Mouse (Mus musculus) erythroblast, adult 5-6 weeks (primary cell): ENCODE data around the gene Nfe2l1. TPM values are rescaled to one million over a fixed set of nuclear protein-coding genes. Genes with fewer than 3 reads are reported as not detected.
"Not testable (repeated sequence)": the region's sequence is repeated elsewhere in the genome, so short reads cannot be mapped to it uniquely, and the experiment has no call there.

ENCODE experiments used
- ATAC-seq: replicated peaks from 2 replicates; pipeline ENCODE4 v1.8.0; 2016; ENCODE audit warnings: moderate number of reproducible peaks, mild to moderate bottlenecking, moderate TSS enrichment, inconsistent platforms; ENCODE audit not compliant: poor library complexity, low FRiP score, severe bottlenecking
- total RNA-seq, 2 experiments: library from RNA; stranded (forward) in 1 of 2; stranded (reverse) in 1 of 2; fragments of 150-400 nt in 1 of 2; fragments of 200-764, 138-1000 nt in 1 of 2; gene quantifications; 2 replicates each; pipeline versions ENCODE4 v1.2.3 to v1.2.4; 2015 to 2017; ENCODE audit warnings: low replicate concordance in 2 of 2

Gene Nfe2l1
- total RNA-seq, 2 experiments from 2014 or later = 27.1 to 32.5 TPM

DNA sequence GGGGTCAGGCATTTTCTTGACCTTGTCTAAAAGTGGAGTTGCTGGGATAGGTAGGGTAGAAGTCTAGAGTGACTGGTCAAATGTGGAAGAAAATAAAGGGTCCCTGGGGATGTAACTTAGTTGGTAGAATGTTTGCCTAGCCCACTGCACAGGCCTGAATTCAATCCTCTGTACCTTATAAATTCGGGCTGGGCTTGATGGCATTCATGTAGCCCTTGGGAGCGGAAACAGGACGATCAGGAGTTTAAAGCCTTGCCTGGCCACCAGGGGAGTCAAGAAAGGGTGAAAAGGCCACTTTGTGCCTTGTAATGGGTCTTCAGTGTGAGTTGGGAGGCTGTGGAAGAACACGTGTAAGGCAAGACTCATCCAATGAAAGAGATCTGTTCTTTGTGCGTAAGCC is 39.8 kb downstream of the Nfe2l1 start:
- ATAC-seq = peak; percentile 57

- peak; percentile 94 for ATAC-seq
These were observed 40.6 kb downstream of the Nfe2l1 start, which contains the start of gene Cbx1 for GRCm38 (mm10) chr11:96788871-96789795. Gene Cbx1 (plus strand): TSS chr11:96789127.

- no peak for ATAC-seq
These were observed 42.9 kb downstream of the Nfe2l1 start for GRCm38 (mm10) chr11:96786731-96787450.

GRCm38 (mm10) chr11:96784847-96785246 is 44.9 kb downstream of the Nfe2l1 start:
- ATAC-seq = peak; percentile 54; the same call in 1 of the 2 replicates

- no peak for ATAC-seq
These were observed 48.3 kb downstream of the Nfe2l1 start for GRCm38 (mm10) chr11:96781425-96781824.

- ATAC-seq = no peak
These were observed 49.5 kb downstream of the Nfe2l1 start for GRCm38 (mm10) chr11:96780306-96780705.

DNA sequence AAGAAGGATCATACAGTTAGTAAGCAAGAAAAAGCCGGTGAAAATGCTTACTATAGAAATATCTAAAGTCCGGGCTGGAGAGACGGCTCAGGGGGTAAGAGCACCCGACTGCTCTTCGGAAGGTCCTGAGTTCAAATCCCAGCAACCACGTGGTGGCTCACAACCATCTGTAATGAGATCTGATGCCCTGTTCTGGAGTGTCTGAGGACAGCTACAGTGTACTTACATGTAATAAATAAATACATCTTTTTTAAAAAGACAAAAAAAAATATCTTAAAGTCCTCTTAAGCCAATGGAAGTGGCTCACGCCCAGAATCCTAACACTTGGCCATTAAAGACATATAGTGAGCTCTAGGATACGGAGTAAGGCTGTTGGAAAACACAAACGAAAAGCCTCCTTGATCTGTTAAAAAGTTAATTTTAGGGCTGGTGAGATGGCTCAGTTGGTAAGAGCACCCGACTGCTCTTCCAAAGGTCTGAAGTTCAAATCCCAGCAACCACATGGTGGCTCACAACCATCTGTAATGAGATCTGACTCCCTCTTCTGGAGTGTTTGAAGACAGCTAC is 51.6 kb downstream of the Nfe2l1 start:
- ATAC-seq = not testable (repeated sequence)

GRCm38 (mm10) chr11:96776968-96777962 is 52.5 kb downstream of the Nfe2l1 start, which contains the start of gene Snx11:
Gene Snx11 (minus strand): TSS chr11:96777559.
- ATAC-seq = peak; percentile 98

GRCm38 (mm10) chr11:96776068-96776467 is 53.7 kb downstream of the Nfe2l1 start:
- no peak for ATAC-seq

DNA sequence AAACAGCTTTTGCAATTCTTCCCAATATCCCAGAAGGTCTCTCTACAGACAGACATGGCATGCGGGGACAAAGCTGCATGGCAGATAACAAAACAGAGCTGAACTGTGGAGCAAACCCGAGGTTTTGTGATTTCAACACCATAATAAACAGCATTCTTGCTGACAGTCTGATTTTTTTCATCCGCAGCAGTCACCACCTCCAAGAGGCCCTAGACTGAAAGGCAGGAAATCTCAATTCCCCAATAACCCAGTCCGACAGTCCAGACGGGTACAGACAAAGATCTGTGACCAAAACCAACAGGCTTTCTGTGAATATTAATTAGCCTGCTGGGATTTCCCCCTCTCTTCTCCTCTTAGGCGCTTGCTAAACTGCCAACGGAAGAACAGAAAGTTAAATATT is 54.1 kb downstream of the Nfe2l1 start:
- no peak for ATAC-seq

- ATAC-seq = no peak
These were observed 54.7 kb downstream of the Nfe2l1 start for GRCm38 (mm10) chr11:96775063-96775462.

GRCm38 (mm10) chr11:96774536-96774935 is 55.2 kb downstream of the Nfe2l1 start:
- ATAC-seq = no peak

- ATAC-seq = no peak
These were observed 57.4 kb downstream of the Nfe2l1 start for GRCm38 (mm10) chr11:96772413-96772812.

DNA sequence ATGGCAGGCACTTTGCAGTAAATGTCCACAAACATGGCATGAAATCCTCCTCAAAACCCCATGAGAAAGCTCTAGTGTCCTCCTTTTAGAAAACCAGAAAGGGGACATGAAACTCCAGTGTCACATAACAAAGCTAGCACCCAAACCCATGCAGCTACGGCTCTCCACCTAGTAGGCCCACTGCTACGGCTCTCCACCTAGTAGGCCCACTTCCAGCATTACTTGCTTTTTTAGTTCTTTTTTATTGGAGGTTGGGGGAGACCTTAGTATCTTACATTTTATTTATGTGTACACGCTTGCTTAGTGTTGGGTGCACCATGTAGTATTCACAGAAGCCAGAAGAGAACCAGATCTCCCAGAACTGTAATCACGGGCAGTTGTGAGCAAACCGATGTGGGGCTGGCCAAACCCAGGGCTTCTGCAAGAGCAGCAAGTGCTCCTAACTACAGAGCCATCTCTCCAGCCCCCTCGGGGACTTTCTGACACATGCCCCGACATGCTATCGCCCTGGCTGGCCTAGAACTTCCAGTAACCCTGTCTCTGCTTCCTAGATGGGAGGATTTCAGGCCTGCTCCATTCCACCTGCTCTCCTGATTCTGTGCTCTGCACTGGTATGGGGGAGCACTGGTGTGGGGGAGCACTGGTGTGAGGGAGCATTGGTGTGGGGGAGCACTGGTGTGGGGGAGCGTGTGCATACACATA is 58.3 kb downstream of the Nfe2l1 start:
- no peak for ATAC-seq

DNA sequence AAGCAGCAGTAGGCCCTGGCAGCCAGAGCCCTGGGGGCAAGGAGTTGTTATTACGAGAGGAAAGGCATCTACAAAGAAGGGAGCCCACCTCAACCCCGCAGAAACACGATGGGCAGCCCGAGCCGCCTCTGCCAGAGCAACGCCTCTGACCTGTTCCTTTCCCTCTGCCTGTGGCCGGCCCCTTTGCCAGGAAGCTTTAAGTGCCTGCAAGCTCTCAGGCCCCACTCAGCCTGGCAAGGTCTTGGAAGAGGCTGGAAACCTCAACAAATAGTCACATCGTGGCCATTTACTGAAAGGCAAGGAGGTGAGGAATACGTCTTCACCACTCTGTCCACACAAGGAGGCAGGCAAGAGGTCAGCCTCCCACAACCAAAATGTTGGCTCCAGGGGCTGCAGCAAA is 61.5 kb downstream of the Nfe2l1 start:
- ATAC-seq = no peak
